Mouse (Mus musculus) heart, postnatal 0 days (tissue): ENCODE measurements around the gene Orm2. TPM values are rescaled to one million over a fixed set of nuclear protein-coding genes. Genes with fewer than 3 reads are reported as not detected.

ENCODE experiments used
- ATAC-seq: fragments of 200-750 bp; cut with Nextera tagmentation; 2 replicates; pipeline ENCODE4 v1.8.0; 2017; ENCODE audit warnings: low read depth, moderate number of reproducible peaks, moderate library complexity; ENCODE audit not compliant: insufficient read depth
- DNase-seq: peaks from one replicate; pipeline ENCODE4 v3.0.0-alpha.2; 2016; ENCODE audit warnings: low spot score
- H3K27ac ChIP-seq: fragments of 300-500 bp; sonication (generic); 2 replicates; pipeline ENCODE4 v1.5.1; 2014; ENCODE audit warnings: low read depth, mild to moderate bottlenecking
- H3K27me3 ChIP-seq: fragments of 300-500 bp; sonication (generic); 2 replicates; pipeline ENCODE4 v1.6.1; 2014; ENCODE audit warnings: low read length, mixed read lengths; ENCODE audit not compliant: control insufficient read depth, insufficient read depth
- H3K36me3 ChIP-seq: fragments of 300-500 bp; sonication (generic); replicated peaks from 2 replicates; pipeline ENCODE4 v1.6.1; 2014; ENCODE audit warnings: low read length, mixed read lengths; ENCODE audit not compliant: control insufficient read depth, insufficient read depth
- H3K4me1 ChIP-seq: fragments of 300-500 bp; sonication (generic); 2 replicates; pipeline ENCODE4 v1.6.1; 2014; ENCODE audit warnings: antibody characterized with exemption; ENCODE audit not compliant: control insufficient read depth, insufficient read depth
- H3K4me2 ChIP-seq: fragments of 300-500 bp; sonication (generic); 2 replicates; pipeline ENCODE4 v1.6.1; 2014; ENCODE audit warnings: low read depth, mild to moderate bottlenecking, low read length, moderate library complexity
- H3K4me3 ChIP-seq: fragments of 300-500 bp; sonication (generic); 2 replicates; pipeline ENCODE4 v1.5.1; 2014; ENCODE audit warnings: low read depth, low read length
- H3K9ac ChIP-seq: fragments of 300-500 bp; sonication (generic); replicated peaks from 2 replicates; pipeline ENCODE4 v1.6.1; 2014; ENCODE audit warnings: low read depth, low read length, mixed read lengths
- H3K9me3 ChIP-seq: fragments of 300-500 bp; sonication (generic); replicated peaks from 2 replicates; pipeline ENCODE4 v1.6.1; 2016; ENCODE audit warnings: low read length; ENCODE audit not compliant: control insufficient read depth
- CTCF ChIP-seq: IDR thresholded peaks from 2 replicates; pipeline ENCODE4 v1.5.1; 2016; ENCODE audit warnings: antibody characterized with exemption, control low read depth, low read depth
- EP300 ChIP-seq: IDR thresholded peaks from 2 replicates; pipeline ENCODE4 v1.6.1; 2016; ENCODE audit warnings: antibody characterized with exemption, low read depth
- WGBS: fragments of 180-500 bp; shearing (Covaris S2); extraction: QIAGEN DNeasy Blood & Tissue Kit; methylation state at CpG from one replicate; pipeline ENCODE4 v1.1.7; 2014; 5-methylcytosine and 5-hydroxymethylcytosine counted together
- polyA plus RNA-seq: library from polyadenylated mRNA; unstranded; fragments of >200 nt; fragmentation: Nextera tagmentation; extraction: Ambion mirVana; gene quantifications from 2 replicates; pipeline ENCODE4 v1.2.1, GENCODE M21; 2015
- total RNA-seq: library from RNA; depleted of rRNA; stranded (reverse); fragments of >200 nt; gene quantifications from 2 replicates; pipeline ENCODE4 v1.2.3, GENCODE M21; 2014; ENCODE audit warnings: low replicate concordance

Gene Orm2
- total and polyA plus RNA-seq, 2 experiments from 2014 or later, result not detected

- DNase-seq (no peak), ATAC-seq (no peak)
These were observed 25.8 kb downstream of the Orm2 start for GRCm38 (mm10) chr4:63388029-63388428.

GRCm38 (mm10) chr4:63389121-63389886, 27.1 kb downstream of the Orm2 start:
- 64% methylated on average over 8 of the region's 8 CpGs for WGBS
- no peak for TF ChIP-seq CTCF
- no peak for TF ChIP-seq EP300
- no peak for DNase-seq

More at GRCm38 (mm10) chr4:63388029-63388428, 25.8 kb downstream of the Orm2 start:
- no peaks in the 10 kb centered on the region for H3K27me3 ChIP-seq
- no peaks in the 10 kb centered on the region for H3K4me1 ChIP-seq
- H3K4me2 ChIP-seq, result no peak overlapping the region
- peaks cover 8% of the 10 kb centered on the region; the same call in 1 of the 2 replicates for H3K36me3 ChIP-seq
- H3K4me3 ChIP-seq, result no peak overlapping the region
- 73% methylated on average over 6 of the region's 6 CpGs for WGBS
- no peaks in the 10 kb centered on the region for H3K9me3 ChIP-seq
- no peak overlapping the region for H3K9ac ChIP-seq
- H3K27ac ChIP-seq, result no peak overlapping the region
- TF ChIP-seq EP300 (no peak), CTCF (no peak)

GRCm38 (mm10) chr4:63389887-63390528, 27.8 kb downstream of the Orm2 start:
- peaks cover 10% of the 10 kb centered on the region; the same call in 1 of the 2 replicates for H3K36me3 ChIP-seq
- DNase-seq (no peak), ATAC-seq (no peak)
- H3K9ac ChIP-seq, result no peak overlapping the region
- no peaks in the 10 kb centered on the region for H3K9me3 ChIP-seq
- no peaks in the 10 kb centered on the region for H3K4me1 ChIP-seq
- H3K4me3 ChIP-seq, result no peak overlapping the region
- H3K27ac ChIP-seq, result no peak overlapping the region
- no peak for TF ChIP-seq CTCF
- TF ChIP-seq EP300, result no peak
- H3K4me2 ChIP-seq, result no peak overlapping the region
- no peaks in the 10 kb centered on the region for H3K27me3 ChIP-seq
- WGBS, result 74% methylated on average over 11 of the region's 11 CpGs

More at GRCm38 (mm10) chr4:63389121-63389886, 27.1 kb downstream of the Orm2 start:
- no peak for ATAC-seq
- no peaks in the 10 kb centered on the region for H3K9me3 ChIP-seq
- no peak overlapping the region for H3K9ac ChIP-seq
- no peak overlapping the region for H3K27ac ChIP-seq
- H3K4me3 ChIP-seq, result no peak overlapping the region
- peaks cover 6% of the 10 kb centered on the region; the same call in 1 of the 2 replicates for H3K36me3 ChIP-seq
- no peaks in the 10 kb centered on the region for H3K4me1 ChIP-seq
- no peak overlapping the region for H3K4me2 ChIP-seq
- H3K27me3 ChIP-seq, result no peaks in the 10 kb centered on the region

DNA sequence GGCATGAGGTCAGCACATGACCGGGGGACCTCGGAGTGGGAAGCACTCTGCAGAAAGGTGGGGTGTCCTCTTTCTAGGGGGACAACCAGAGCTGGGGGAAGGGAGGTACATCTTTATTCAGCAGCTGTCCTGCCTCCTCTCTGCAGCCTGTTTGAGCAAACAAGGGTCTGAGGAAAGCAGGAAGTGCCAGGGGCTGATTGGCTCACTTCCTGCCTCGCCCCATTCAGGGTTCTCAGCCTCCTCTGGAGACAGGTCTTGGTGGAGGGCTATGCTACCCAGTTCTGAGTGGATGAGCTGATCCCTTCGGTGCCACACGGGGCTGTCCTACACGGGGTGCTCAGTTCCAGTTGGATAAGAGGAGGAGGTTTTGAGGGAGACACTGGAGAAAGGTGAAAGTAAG, 29.1 kb downstream of the Orm2 start:
- TF ChIP-seq EP300 (no peak), CTCF (no peak)
- Histone ChIP-seq H3K27ac (no peak overlapping the region; the same call in 1 of the 2 replicates), H3K36me3 (peaks cover 11% of the 10 kb centered on the region), H3K4me3 (no peak overlapping the region), H3K4me2 (no peak overlapping the region), H3K9me3 (no peaks in the 10 kb centered on the region), H3K27me3 (no peaks in the 10 kb centered on the region), H3K4me1 (no peaks in the 10 kb centered on the region), H3K9ac (no peak overlapping the region)
- 59% methylated on average over 6 of the region's 6 CpGs for WGBS
- DNase-seq (no peak), ATAC-seq (no peak)

GRCm38 (mm10) chr4:63397981-63398537, 35.8 kb downstream of the Orm2 start:
- no peaks in the 10 kb centered on the region for H3K9me3 ChIP-seq
- H3K9ac ChIP-seq, result no peak overlapping the region
- H3K4me2 ChIP-seq, result no peak overlapping the region
- H3K27ac ChIP-seq, result no peak overlapping the region
- TF ChIP-seq EP300 (no peak), CTCF (no peak)
- ATAC-seq (no peak), DNase-seq (no peak)
- peaks cover 11% of the 10 kb centered on the region for H3K36me3 ChIP-seq
- WGBS, result 75% methylated on average over 10 of the region's 10 CpGs
- H3K27me3 ChIP-seq, result no peaks in the 10 kb centered on the region
- H3K4me3 ChIP-seq, result no peak overlapping the region
- H3K4me1 ChIP-seq, result peaks cover 17% of the 10 kb centered on the region; the same call in 1 of the 2 replicates
